Mouse (Mus musculus) hindbrain, embryonic 11.5 days (tissue): ENCODE results near the gene Tas1r1. TPM values are rescaled to one million over a fixed set of nuclear protein-coding genes. Genes with fewer than 3 reads are reported as not detected.

Experiments used
- ATAC-seq: fragments of 200-750 bp; cut with Nextera tagmentation; 2 replicates; pipeline ENCODE4 v1.8.0; 2017; ENCODE audit warnings: mild to moderate bottlenecking, moderate TSS enrichment, moderate library complexity; ENCODE audit not compliant: low FRiP score
- DNase-seq: peaks from one replicate; pipeline ENCODE4 v3.0.0-alpha.2; 2015; ENCODE audit warnings: low spot score
- H3K27ac ChIP-seq: fragments of 300-500 bp; sonication (generic); 2 replicates; pipeline ENCODE4 v1.5.1; 2014; ENCODE audit warnings: mild to moderate bottlenecking, low read depth, low read length
- H3K27me3 ChIP-seq: fragments of 300-500 bp; sonication (generic); 2 replicates; pipeline ENCODE4 v1.6.1; 2014; ENCODE audit warnings: mild to moderate bottlenecking, low read length, moderate library complexity, mixed read lengths; ENCODE audit not compliant: control insufficient read depth, insufficient read depth
- H3K36me3 ChIP-seq: fragments of 300-500 bp; sonication (generic); 2 replicates; pipeline ENCODE4 v1.6.1; 2014; ENCODE audit warnings: mild to moderate bottlenecking, low read length, moderate library complexity, mixed read lengths; ENCODE audit not compliant: control insufficient read depth, insufficient read depth
- H3K4me1 ChIP-seq: fragments of 300-500 bp; sonication (generic); replicated peaks from 2 replicates; pipeline ENCODE4 v1.6.1; 2014; ENCODE audit warnings: low read length, mixed read lengths; ENCODE audit not compliant: control insufficient read depth, insufficient read depth
- H3K4me2 ChIP-seq: fragments of 300-500 bp; sonication (generic); replicated peaks from 2 replicates; pipeline ENCODE4 v1.6.1; 2014; ENCODE audit warnings: mild to moderate bottlenecking, low read depth, low read length
- H3K4me3 ChIP-seq: fragments of 300-500 bp; sonication (generic); 2 replicates; pipeline ENCODE4 v1.5.1; 2014; ENCODE audit warnings: low read depth, low read length
- H3K9ac ChIP-seq: fragments of 300-500 bp; sonication (generic); 2 replicates; pipeline ENCODE4 v1.6.1; 2014; ENCODE audit warnings: low read depth, low read length
- H3K9me3 ChIP-seq: fragments of 300-500 bp; sonication (generic); 2 replicates; pipeline ENCODE4 v1.6.1; 2016; ENCODE audit warnings: low read length; ENCODE audit not compliant: control insufficient read depth
- WGBS: fragments of 180-500 bp; shearing (Covaris S2); extraction: QIAGEN DNeasy Blood & Tissue Kit; methylation state at CpG from one replicate; pipeline ENCODE4 v1.1.7; 2014; 5-methylcytosine and 5-hydroxymethylcytosine counted together
- polyA plus RNA-seq: library from polyadenylated mRNA; unstranded; fragments of >200 nt; fragmentation: Nextera tagmentation; extraction: Ambion mirVana; gene quantifications from 2 replicates; pipeline ENCODE4 v1.2.1, GENCODE M21; 2014

Tas1r1 gene
- polyA plus RNA-seq, 1 experiment from 2014 or later, result 0.62 TPM

GRCm38 (mm10) chr4:151988342-151989109, 49.8 kb downstream of the Tas1r1 start, which contains the start of gene Thap3:
TSS of gene Thap3 (minus strand) at chr4:151988997.
- H3K27ac ChIP-seq, result peak within 1 kb of the TSS; percentile 52
- peak within 1 kb of the TSS; percentile 80 for H3K9ac ChIP-seq
- under 1% methylated on average over 47 of the region's 54 CpGs for WGBS
- H3K4me3 ChIP-seq, result peak within 1 kb of the TSS; percentile 61
- DNase-seq (peak; percentile 84), ATAC-seq (peak; percentile 83)
- no peaks in the 10 kb centered on the region for H3K9me3 ChIP-seq
- peaks cover 9% of the 10 kb centered on the region; the same call in 1 of the 2 replicates for H3K36me3 ChIP-seq
- H3K27me3 ChIP-seq, result no peaks in the 10 kb centered on the region
- peak within 1 kb of the TSS; percentile 73 for H3K4me2 ChIP-seq
- H3K4me1 ChIP-seq, result peaks cover 6% of the 10 kb centered on the region

- Histone ChIP-seq H3K27me3 (no peaks in the 10 kb centered on the region), H3K9me3 (no peaks in the 10 kb centered on the region), H3K9ac (peak overlapping the region; percentile 80), H3K4me2 (peak overlapping the region; percentile 73), H3K4me1 (peaks cover 6% of the 10 kb centered on the region), H3K36me3 (peaks cover 9% of the 10 kb centered on the region; the same call in 1 of the 2 replicates), H3K27ac (no peak overlapping the region), H3K4me3 (peak overlapping the region; percentile 61)
- WGBS, result 32% methylated on average over 10 of the region's 10 CpGs
- DNase-seq (no peak), ATAC-seq (no peak)
Observed at GRCm38 (mm10) chr4:151988014-151988341, 50.4 kb downstream of the Tas1r1 start.

- H3K9ac ChIP-seq, result no peak overlapping the region
- H3K4me2 ChIP-seq, result no peak overlapping the region
- ATAC-seq, result no peak
- peaks cover 6% of the 10 kb centered on the region for H3K4me1 ChIP-seq
- no peak overlapping the region for H3K4me3 ChIP-seq
- H3K9me3 ChIP-seq, result no peaks in the 10 kb centered on the region
- H3K27ac ChIP-seq, result no peak overlapping the region
- peaks cover 9% of the 10 kb centered on the region; the same call in 1 of the 2 replicates for H3K36me3 ChIP-seq
- no peaks in the 10 kb centered on the region for H3K27me3 ChIP-seq
- DNase-seq, result no peak
- 65% methylated on average over 8 of the region's 8 CpGs for WGBS
Observed at GRCm38 (mm10) chr4:151986650-151987049, 51.7 kb downstream of the Tas1r1 start.

GRCm38 (mm10) chr4:151985886-151986285, 52.5 kb downstream of the Tas1r1 start:
- H3K27ac ChIP-seq, result no peak overlapping the region

GRCm38 (mm10) chr4:151983560-151983959, 54.8 kb downstream of the Tas1r1 start:
- DNase-seq, result no peak

More at GRCm38 (mm10) chr4:151985886-151986285, 52.5 kb downstream of the Tas1r1 start:
- Histone ChIP-seq H3K36me3 (peaks cover 4% of the 10 kb centered on the region; the same call in 1 of the 2 replicates), H3K4me3 (no peak overlapping the region), H3K4me1 (peaks cover 6% of the 10 kb centered on the region), H3K9ac (no peak overlapping the region), H3K27me3 (no peaks in the 10 kb centered on the region), H3K4me2 (no peak overlapping the region), H3K9me3 (no peaks in the 10 kb centered on the region)
- 41% methylated on average over 10 of the region's 10 CpGs for WGBS
- DNase-seq (no peak), ATAC-seq (no peak)

GRCm38 (mm10) chr4:151983043-151983442, 55.3 kb downstream of the Tas1r1 start:
- Histone ChIP-seq H3K4me1 (peaks cover 2% of the 10 kb centered on the region; the same call in 1 of the 2 replicates), H3K36me3 (peaks cover 2% of the 10 kb centered on the region; the same call in 1 of the 2 replicates), H3K9me3 (no peaks in the 10 kb centered on the region), H3K9ac (no peak overlapping the region), H3K27ac (no peak overlapping the region), H3K4me2 (no peak overlapping the region), H3K4me3 (no peak overlapping the region), H3K27me3 (no peaks in the 10 kb centered on the region)
- DNase-seq (no peak), ATAC-seq (no peak)
- 62% methylated on average over 17 of the region's 17 CpGs for WGBS

More at GRCm38 (mm10) chr4:151983560-151983959, 54.8 kb downstream of the Tas1r1 start:
- H3K9me3 ChIP-seq, result no peaks in the 10 kb centered on the region
- no peak overlapping the region for H3K4me3 ChIP-seq
- peaks cover 2% of the 10 kb centered on the region; the same call in 1 of the 2 replicates for H3K36me3 ChIP-seq
- ATAC-seq, result peak; percentile 26; the same call in 1 of the 2 replicates
- no peak overlapping the region for H3K4me2 ChIP-seq
- no peaks in the 10 kb centered on the region for H3K27me3 ChIP-seq
- peaks cover 3% of the 10 kb centered on the region; the same call in 1 of the 2 replicates for H3K4me1 ChIP-seq
- no peak overlapping the region for H3K9ac ChIP-seq
- 27% methylated on average over 8 of the region's 9 CpGs for WGBS
- H3K27ac ChIP-seq, result no peak overlapping the region

- peak; percentile 89 for DNase-seq
- no peaks in the 10 kb centered on the region for H3K4me1 ChIP-seq
- no peaks in the 10 kb centered on the region for H3K9me3 ChIP-seq
- H3K9ac ChIP-seq, result no peak overlapping the region
- H3K4me2 ChIP-seq, result no peak overlapping the region
- no peaks in the 10 kb centered on the region for H3K27me3 ChIP-seq
- H3K27ac ChIP-seq, result no peak overlapping the region
- WGBS, result 15% methylated on average over 5 of the region's 5 CpGs
- ATAC-seq, result peak; percentile 68
- peaks cover 2% of the 10 kb centered on the region; the same call in 1 of the 2 replicates for H3K36me3 ChIP-seq
- H3K4me3 ChIP-seq, result no peak overlapping the region
Observed at GRCm38 (mm10) chr4:151981363-151981762, 57.0 kb downstream of the Tas1r1 start.

GRCm38 (mm10) chr4:151980699-151981098, 57.7 kb downstream of the Tas1r1 start:
- no peak overlapping the region for H3K27ac ChIP-seq
- WGBS, result 82% methylated on average over 8 of the region's 8 CpGs
- H3K4me1 ChIP-seq, result no peaks in the 10 kb centered on the region
- no peaks in the 10 kb centered on the region for H3K27me3 ChIP-seq
- no peaks in the 10 kb centered on the region for H3K9me3 ChIP-seq
- no peak overlapping the region for H3K9ac ChIP-seq
- H3K36me3 ChIP-seq, result peaks cover 2% of the 10 kb centered on the region; the same call in 1 of the 2 replicates
- no peak overlapping the region for H3K4me3 ChIP-seq
- H3K4me2 ChIP-seq, result no peak overlapping the region
- no peak for DNase-seq
- no peak for ATAC-seq
